Mouse (Mus musculus) E14TG2a.4 (cell line): ENCODE measurements around the gene Cdca7l.
"Not testable (repeated sequence)": the region's sequence is repeated elsewhere in the genome, so short reads cannot be mapped to it uniquely, and the experiment has no call there.

Source experiments
- H3K27me3 ChIP-seq: 2 replicates; pipeline ENCODE4 v1.6.1; 2014; ENCODE audit warnings: low read length, control low read depth; ENCODE audit not compliant: insufficient read depth
- H3K36me3 ChIP-seq: 2 replicates; pipeline ENCODE4 v1.6.1; 2014; ENCODE audit warnings: low read length, control low read depth; ENCODE audit not compliant: insufficient read depth
- H3K4me1 ChIP-seq: replicated peaks from 2 replicates; pipeline ENCODE4 v1.6.1; 2014; ENCODE audit warnings: low read depth, low read length, control low read depth
- H3K4me3 ChIP-seq: replicated peaks from 2 replicates; pipeline ENCODE4 v1.5.1; 2014; ENCODE audit warnings: mild to moderate bottlenecking, low read length
- H3K9me3 ChIP-seq: 2 replicates; pipeline ENCODE4 v1.6.1; 2014; ENCODE audit warnings: low read length, control low read depth
- CTCF ChIP-seq: conservative IDR thresholded peaks from 2 replicates; pipeline ENCODE4 v1.5.1; 2014; ENCODE audit warnings: low read length
- NANOG ChIP-seq: IDR thresholded peaks from 2 replicates; pipeline ENCODE4 v1.6.1; 2014; ENCODE audit warnings: borderline replicate concordance, low read length, mixed read lengths
- POU5F1 ChIP-seq: IDR thresholded peaks from 2 replicates; pipeline ENCODE4 v1.6.1; 2014; ENCODE audit warnings: low read length, borderline replicate concordance

Gene Cdca7l

GRCm38 (mm10) chr12:117857884-117858283 is 53.8 kb downstream of the Cdca7l start:
- TF ChIP-seq NANOG (no peak), CTCF (no peak), POU5F1 (no peak)
- no peaks in the 10 kb centered on the region for H3K27me3 ChIP-seq
- H3K9me3 ChIP-seq, result no peaks in the 10 kb centered on the region
- H3K4me1 ChIP-seq, result no peaks in the 10 kb centered on the region
- no peak overlapping the region for H3K4me3 ChIP-seq
- H3K36me3 ChIP-seq, result no peaks in the 10 kb centered on the region

- TF ChIP-seq POU5F1 (no peak), CTCF (no peak), NANOG (no peak)
- H3K36me3 ChIP-seq, result peaks cover 4% of the 10 kb centered on the region; the same call in 1 of the 2 replicates
- no peaks in the 10 kb centered on the region for H3K27me3 ChIP-seq
- H3K4me3 ChIP-seq, result no peak overlapping the region
- H3K9me3 ChIP-seq, result no peaks in the 10 kb centered on the region
- peaks cover 5% of the 10 kb centered on the region for H3K4me1 ChIP-seq
Observed at GRCm38 (mm10) chr12:117860840-117861239, 56.8 kb downstream of the Cdca7l start.

- Histone ChIP-seq H3K4me3 (no peak overlapping the region), H3K9me3 (no peaks in the 10 kb centered on the region), H3K4me1 (peaks cover 5% of the 10 kb centered on the region), H3K27me3 (no peaks in the 10 kb centered on the region), H3K36me3 (peaks cover 6% of the 10 kb centered on the region; the same call in 1 of the 2 replicates)
- TF ChIP-seq NANOG (no peak), POU5F1 (no peak), CTCF (no peak)
Observed at GRCm38 (mm10) chr12:117861249-117861648, 57.2 kb downstream of the Cdca7l start.

- H3K36me3 ChIP-seq, result peaks cover 20% of the 10 kb centered on the region
- TF ChIP-seq POU5F1 (no peak), NANOG (no peak), CTCF (no peak)
- H3K27me3 ChIP-seq, result no peaks in the 10 kb centered on the region
- peaks cover 5% of the 10 kb centered on the region for H3K4me1 ChIP-seq
- peaks cover 5% of the 10 kb centered on the region for H3K9me3 ChIP-seq
- H3K4me3 ChIP-seq, result no peak overlapping the region
Observed at GRCm38 (mm10) chr12:117862655-117863054, 58.6 kb downstream of the Cdca7l start.

- peaks cover 5% of the 10 kb centered on the region for H3K4me1 ChIP-seq
- H3K4me3 ChIP-seq, result no peak overlapping the region
- TF ChIP-seq POU5F1 (no peak), CTCF (no peak), NANOG (no peak)
- no peaks in the 10 kb centered on the region for H3K27me3 ChIP-seq
- H3K9me3 ChIP-seq, result peaks cover 23% of the 10 kb centered on the region
- peaks cover 69% of the 10 kb centered on the region for H3K36me3 ChIP-seq
Observed at GRCm38 (mm10) chr12:117867708-117868564, 63.8 kb downstream of the Cdca7l start.

- Histone ChIP-seq H3K27me3 (no peaks in the 10 kb centered on the region), H3K4me1 (peaks cover 7% of the 10 kb centered on the region; the same call in 1 of the 2 replicates), H3K4me3 (no peak overlapping the region), H3K9me3 (peaks cover 22% of the 10 kb centered on the region), H3K36me3 (peaks cover 94% of the 10 kb centered on the region)
- TF ChIP-seq CTCF (no peak), NANOG (no peak), POU5F1 (no peak)
Observed at GRCm38 (mm10) chr12:117872265-117872664, 68.2 kb downstream of the Cdca7l start.

GRCm38 (mm10) chr12:117878341-117878740 is 74.3 kb downstream of the Cdca7l start:
- no peak for TF ChIP-seq CTCF
- TF ChIP-seq POU5F1, result no peak
- TF ChIP-seq NANOG, result no peak
- Histone ChIP-seq H3K4me1 (peaks cover 7% of the 10 kb centered on the region; the same call in 1 of the 2 replicates), H3K9me3 (no peaks in the 10 kb centered on the region), H3K27me3 (no peaks in the 10 kb centered on the region), H3K36me3 (peaks cover 80% of the 10 kb centered on the region), H3K4me3 (no peak overlapping the region)

GRCm38 (mm10) chr12:117884627-117885026 is 80.5 kb downstream of the Cdca7l start:
- Histone ChIP-seq H3K27me3 (no peaks in the 10 kb centered on the region), H3K4me3 (no peak overlapping the region), H3K9me3 (no peaks in the 10 kb centered on the region), H3K36me3 (peaks cover 19% of the 10 kb centered on the region), H3K4me1 (no peaks in the 10 kb centered on the region)
- TF ChIP-seq POU5F1 (no peak), NANOG (no peak), CTCF (no peak)

GRCm38 (mm10) chr12:117887422-117887821 is 83.3 kb downstream of the Cdca7l start:
- no peaks in the 10 kb centered on the region for H3K9me3 ChIP-seq
- no peaks in the 10 kb centered on the region for H3K36me3 ChIP-seq
- TF ChIP-seq POU5F1 (no peak), CTCF (no peak), NANOG (no peak)
- no peaks in the 10 kb centered on the region for H3K27me3 ChIP-seq
- H3K4me1 ChIP-seq, result no peaks in the 10 kb centered on the region
- H3K4me3 ChIP-seq, result no peak overlapping the region

GRCm38 (mm10) chr12:117900798-117901197 is 96.7 kb downstream of the Cdca7l start:
- H3K4me1 ChIP-seq, H3K9me3 ChIP-seq, H3K27me3 ChIP-seq, H3K4me3 ChIP-seq, H3K36me3 ChIP-seq: not testable (repeated sequence)

GRCm38 (mm10) chr12:117901352-117901751 is 97.3 kb downstream of the Cdca7l start:
- H3K36me3 ChIP-seq, H3K9me3 ChIP-seq, H3K4me3 ChIP-seq, H3K27me3 ChIP-seq, H3K4me1 ChIP-seq: not testable (repeated sequence)
